Mouse (Mus musculus): ENCODE data around the gene 4932438H23Rik.

Gene 4932438H23Rik

DNA sequence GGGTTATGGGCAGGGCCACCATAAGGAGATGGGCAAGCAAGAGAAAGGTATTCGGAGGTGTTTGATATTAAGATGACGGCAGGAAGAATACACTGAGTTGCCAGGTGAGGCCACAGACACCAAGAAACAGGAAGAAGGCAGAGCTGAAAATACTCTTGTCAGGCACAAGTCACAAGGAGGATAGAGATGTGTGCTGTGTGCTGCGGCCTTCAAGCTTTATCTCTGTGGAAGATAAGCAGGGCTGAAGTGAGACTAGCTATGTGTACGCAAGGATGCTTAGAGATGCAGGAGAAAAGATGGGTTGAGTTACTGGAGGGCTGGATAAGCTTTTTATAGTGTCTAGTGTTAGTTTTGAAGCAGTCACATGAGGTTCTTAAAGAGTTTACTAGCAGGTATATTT is 37.7 kb downstream of the 4932438H23Rik start:
- no peak for DNase-seq (ENCODE audit: low spot score)

- DNase-seq (ENCODE audit: low spot score), result peak; percentile 70
Measured at GRCm38 (mm10) chr16:91056043-91056821, 38.7 kb downstream of the 4932438H23Rik start.

DNA sequence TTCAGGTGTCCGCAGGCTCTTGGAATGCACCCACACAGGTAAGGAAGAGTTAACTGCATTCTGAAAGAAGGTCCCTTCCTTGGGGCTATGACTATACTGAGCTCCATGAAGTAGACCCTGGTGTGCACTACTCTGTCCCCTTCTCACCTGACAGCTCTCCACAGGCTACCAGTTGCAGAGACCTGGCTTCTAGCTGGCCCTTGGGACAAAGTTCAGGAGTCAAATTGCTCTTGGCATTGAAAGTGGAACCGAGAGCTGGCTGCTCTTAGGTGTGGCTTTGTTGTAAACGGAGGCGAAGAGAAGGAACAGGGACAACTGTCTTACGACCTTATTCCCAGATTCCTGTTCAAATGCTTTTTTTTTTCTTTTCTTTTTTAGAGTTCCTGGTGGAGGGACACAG is 39.8 kb downstream of the 4932438H23Rik start:
- no peak for DNase-seq (ENCODE audit: low spot score)

- DNase-seq (ENCODE audit: low spot score), result no peak
Measured at GRCm38 (mm10) chr16:91053599-91053998, 41.3 kb downstream of the 4932438H23Rik start.

GRCm38 (mm10) chr16:91045511-91045910 is 49.4 kb downstream of the 4932438H23Rik start:
- DNase-seq (ENCODE audit: low spot score), result peak; percentile 17

DNA sequence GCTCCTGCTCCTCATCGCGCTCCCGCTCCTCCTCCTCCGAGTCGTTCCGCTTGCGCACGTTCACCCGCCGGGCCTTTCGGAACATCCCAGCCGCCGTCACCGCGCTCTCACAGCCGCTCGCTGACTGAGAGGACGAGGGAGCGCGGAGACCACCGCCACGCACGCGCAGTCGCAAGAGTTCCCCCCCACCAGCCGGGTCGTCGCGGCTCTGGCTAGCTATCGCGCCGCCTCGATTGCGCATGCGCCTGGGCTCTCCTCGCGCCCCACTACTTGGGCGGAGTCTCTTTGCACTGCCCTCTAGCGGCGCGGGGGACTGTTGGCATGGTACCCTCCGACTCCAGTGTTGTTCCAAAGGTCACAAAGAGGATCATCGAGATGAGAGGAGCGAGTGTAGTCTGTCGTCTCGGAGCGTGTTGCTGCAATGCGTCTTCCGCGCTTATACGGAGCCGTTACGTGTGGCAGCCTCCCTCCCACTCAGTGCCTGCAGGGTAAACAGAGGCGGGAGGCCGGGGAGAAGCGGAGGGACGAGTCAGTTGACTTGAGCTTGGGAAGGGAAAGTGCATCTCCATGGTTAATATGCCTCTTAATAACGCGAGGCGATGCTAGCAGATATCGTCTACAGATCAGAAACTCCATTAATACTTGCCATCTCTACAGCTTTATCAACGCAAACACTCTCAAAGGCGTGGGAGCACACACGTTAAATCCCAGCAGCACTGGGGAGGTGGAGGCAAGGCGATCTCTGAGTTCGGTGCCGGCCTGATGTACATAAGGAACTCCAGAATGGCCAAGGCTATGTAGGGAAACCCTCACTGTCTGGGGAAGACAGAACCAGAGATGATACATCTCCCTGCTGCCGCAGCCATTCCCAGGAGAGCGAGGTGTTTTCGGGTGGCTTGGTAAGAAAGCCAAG is 50.4 kb downstream of the 4932438H23Rik start, which contains the start of gene Paxbp1:
Gene Paxbp1 (minus strand): TSS at position 274 of the 913 bp plus-strand sequence.
- DNase-seq (ENCODE audit: low spot score), result peak; percentile 97

DNA sequence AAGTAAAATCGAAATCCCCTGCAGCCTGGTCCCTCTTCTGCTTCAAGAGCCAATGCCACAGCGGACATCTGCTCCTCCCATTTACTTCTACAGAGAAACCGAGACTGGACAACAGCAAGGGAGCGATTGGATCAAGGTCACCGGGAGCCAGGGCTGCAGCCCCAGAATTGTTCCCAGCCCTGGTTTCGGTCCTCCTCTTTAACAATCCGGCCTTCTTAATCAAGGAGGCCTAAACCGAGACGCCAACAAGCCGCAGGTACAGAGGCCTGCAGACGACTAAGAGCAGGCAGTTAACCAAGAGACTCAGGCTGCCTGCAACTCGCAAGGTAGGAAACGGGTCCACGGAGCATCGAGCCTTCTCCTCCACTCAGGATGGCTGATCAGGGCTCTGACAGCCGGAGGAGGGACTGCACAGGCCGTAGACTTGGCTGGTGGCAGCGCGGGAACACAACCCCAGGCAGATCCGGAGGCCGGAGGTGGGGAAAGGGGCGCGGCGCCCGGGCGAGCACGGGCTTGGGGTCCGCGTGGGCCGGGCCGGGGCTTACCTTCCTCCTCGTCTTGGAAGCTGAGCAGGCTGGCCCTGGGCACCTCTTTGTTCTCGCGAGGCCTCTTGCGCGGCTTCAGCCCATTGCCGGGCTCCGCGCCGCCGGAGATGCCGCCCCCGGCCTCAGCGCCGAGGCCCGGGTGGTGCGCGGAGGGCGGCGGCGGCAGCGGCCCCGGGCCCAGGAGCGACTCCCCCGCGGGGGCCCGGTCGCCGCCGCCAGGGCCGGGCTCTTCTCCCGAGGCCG is 51.3 kb downstream of the 4932438H23Rik start:
- DNase-seq (ENCODE audit: low spot score), result peak; percentile 25

DNA sequence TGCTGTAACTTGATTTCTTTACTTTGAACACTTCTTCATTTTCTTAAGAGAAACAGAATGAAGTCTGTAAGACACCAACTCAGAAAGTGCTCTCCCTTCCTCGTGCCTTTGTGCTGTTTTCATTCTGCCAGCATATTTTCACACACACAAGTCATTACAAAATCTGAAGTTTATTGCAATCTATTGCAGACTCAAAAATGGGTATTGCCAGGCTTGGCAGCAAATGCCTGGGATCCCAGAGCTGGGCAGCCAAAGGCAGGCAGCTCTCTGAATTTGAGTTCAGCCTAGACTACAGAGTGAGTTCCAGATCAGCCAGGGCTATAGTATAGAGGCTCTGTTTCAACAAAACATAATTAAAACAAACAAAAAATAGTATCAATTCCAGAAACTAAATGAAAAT is 52.3 kb downstream of the 4932438H23Rik start:
- no peak for DNase-seq (ENCODE audit: low spot score)

- DNase-seq (ENCODE audit: low spot score), result no peak
Measured at GRCm38 (mm10) chr16:91035866-91036265, 59.1 kb downstream of the 4932438H23Rik start.

DNA sequence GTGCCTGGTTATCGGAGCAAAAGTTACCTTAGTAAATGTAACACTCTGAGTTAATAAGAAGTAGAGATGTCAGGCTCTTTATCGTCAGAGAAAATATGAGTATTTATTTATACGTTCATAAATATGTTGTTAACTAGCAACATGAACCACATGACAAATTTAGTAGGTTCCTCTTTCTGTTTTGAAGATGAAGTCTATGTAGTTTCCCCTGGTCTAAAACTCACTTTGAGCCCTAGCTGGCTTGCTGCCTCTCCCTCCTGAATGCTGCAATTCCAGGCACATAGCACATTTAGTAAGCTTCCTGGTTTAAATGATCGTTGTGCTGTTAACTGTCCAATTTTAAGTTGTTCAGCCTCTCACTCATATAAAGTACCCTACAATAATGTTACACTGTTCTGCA is 64.2 kb downstream of the 4932438H23Rik start:
- no peak for DNase-seq (ENCODE audit: low spot score)

GRCm38 (mm10) chr16:91029901-91030300 is 65.0 kb downstream of the 4932438H23Rik start:
- no peak for DNase-seq (ENCODE audit: low spot score)

DNA sequence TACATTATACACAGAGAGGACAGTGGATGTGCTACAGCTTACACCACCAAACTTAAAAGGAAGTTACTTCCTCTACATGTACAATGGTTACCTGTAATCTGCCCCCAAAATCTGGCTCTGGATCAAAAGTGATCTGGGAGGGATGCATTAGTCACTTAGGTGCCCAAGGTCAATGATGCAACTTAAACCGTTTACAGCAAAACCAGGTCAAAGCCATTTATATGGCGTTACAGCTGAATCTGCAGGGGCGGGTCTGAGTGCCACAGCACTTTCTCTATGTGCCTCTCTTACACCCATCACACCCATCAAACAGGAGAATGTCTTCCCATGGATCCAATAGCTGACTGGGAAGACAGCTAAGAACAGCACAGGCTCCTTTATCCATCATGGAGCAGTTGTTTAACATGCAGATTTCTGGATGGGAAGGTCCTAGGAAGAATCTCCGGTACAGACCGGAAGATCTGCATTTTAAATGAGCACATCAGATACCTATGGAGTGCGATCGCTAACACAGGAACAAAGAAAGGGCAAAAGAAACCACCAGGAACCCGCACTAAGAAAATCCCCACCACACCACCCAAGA is 65.7 kb downstream of the 4932438H23Rik start:
- no peak for DNase-seq (ENCODE audit: low spot score)

GRCm38 (mm10) chr16:91026290-91026689 is 68.6 kb downstream of the 4932438H23Rik start:
- DNase-seq (ENCODE audit: low spot score), result no peak

DNA sequence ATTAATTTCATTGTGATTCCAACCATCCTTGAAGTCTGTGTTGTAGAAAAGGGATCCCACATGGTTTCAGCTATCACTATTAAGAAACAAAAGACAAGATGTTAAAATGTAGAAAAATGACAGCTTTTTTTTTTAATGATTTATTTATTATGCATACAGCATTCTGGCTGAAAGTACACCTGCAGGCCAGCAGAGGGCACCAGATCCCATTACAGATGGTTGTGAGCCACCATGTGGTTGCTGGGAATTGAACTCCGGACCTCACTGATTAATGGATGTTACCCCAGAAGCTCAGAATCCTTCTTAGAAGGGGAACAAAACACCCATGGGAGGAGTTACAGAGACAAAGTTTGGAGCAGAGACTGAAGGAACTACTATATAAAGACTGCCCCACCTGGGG is 71.5 kb downstream of the 4932438H23Rik start:
- DNase-seq (ENCODE audit: low spot score), result no peak

- no peak for DNase-seq (ENCODE audit: low spot score)
Measured at GRCm38 (mm10) chr16:91020842-91021483, 74.0 kb downstream of the 4932438H23Rik start.

- DNase-seq (ENCODE audit: low spot score), result no peak
Measured at GRCm38 (mm10) chr16:91019476-91019875, 75.4 kb downstream of the 4932438H23Rik start.

DNA sequence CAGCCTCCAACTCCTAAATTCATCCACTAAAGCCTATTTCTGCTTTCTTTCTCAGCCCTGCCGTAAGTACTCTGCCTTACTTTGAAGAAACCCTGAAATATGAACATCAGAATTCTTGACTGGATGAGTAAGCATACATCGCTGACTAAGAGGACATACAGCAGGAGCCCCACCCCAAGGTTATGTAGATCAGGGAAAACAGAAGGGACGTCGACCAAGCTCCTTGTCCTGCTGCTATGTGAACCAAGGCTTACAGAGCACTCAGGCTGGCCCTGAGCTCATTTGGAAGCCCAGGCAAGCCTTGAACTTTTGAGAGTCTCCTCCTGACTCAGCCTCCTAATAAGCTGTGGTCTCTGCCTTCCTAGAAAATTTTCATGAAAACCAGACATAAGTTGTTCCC is 79.2 kb downstream of the 4932438H23Rik start:
- DNase-seq (ENCODE audit: low spot score), result no peak

DNA sequence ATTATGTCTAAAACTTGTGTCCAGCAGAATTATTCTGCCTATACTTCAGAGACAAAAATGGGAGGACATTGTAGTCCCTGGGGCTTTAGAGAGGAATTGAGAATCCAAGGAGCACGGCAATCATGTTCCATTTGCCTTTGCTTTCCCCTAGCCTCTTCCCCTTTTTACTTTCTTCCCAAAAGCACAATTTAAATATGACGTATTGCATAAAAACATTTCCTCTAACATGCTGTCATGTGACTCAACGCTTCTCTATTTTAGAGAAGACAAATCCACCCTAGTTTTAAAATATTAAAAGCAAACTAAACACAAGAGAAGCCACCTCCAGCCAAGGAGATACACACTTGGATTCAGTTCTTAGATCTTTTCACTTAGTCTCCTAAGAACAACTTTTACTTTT is 83.1 kb downstream of the 4932438H23Rik start:
- DNase-seq (ENCODE audit: low spot score), result no peak

DNA sequence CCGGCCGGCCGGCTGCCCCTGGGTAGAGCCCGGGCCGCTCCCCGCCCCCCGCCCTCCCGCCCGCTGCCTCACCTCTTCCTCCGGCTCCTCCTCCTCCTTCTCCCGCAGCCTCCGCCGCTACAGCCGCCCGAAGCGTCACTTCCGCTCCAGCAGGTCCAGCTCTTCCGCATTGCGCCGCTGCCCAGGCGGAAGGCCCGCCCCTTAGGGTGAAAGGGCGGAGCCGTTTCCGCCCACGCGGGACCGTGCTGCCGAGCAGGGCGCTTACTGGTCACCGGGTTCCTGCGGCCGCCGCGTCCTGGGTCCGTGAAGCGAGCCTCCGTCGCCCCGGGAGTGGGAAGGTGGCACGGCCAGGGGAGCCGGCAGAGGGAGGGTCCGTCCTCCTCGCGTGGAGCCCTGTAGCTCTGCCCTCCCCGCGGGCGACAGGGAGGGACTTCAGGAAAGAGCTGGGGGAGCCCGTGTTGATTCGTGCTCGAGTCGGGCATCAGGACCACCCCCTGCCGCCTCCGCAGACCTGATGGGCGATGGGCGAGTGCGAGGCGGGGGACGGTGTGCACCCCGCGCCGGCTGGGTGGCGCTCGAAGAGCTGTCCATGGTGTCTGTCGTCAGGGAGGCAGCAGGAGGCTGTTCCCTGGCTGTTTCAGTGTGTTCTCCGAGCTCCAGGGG is 83.8 kb downstream of the 4932438H23Rik start, which contains the start of gene Synj1:
Gene Synj1 (minus strand): TSS at position 288 of the 663 bp plus-strand sequence.
- DNase-seq (ENCODE audit: low spot score), result peak; percentile 90

DNA sequence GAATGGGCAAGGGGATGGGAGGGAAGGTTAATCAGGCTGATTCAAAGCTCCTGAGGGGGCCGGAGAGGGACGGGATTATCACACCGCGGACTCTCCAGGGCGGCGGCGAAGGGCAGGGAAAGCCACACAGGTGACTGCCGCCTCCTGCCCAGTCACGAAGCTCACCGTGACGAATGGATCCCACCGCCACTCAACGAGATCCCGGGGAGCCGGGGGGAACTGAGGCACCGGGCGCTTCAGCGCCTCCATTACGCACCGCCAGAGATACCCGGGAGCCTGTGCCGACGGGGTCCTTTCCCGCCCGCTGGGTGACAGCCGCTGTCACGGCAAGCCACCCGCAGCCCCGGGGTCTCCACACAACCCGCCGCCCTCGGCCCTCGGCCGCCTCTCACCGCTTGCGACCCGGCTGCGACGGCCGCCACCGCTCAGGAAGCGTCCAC is 84.3 kb downstream of the 4932438H23Rik start:
- DNase-seq (ENCODE audit: low spot score), result no peak
